Mouse (Mus musculus): ENCODE data around the gene Otud7b.

DNA sequence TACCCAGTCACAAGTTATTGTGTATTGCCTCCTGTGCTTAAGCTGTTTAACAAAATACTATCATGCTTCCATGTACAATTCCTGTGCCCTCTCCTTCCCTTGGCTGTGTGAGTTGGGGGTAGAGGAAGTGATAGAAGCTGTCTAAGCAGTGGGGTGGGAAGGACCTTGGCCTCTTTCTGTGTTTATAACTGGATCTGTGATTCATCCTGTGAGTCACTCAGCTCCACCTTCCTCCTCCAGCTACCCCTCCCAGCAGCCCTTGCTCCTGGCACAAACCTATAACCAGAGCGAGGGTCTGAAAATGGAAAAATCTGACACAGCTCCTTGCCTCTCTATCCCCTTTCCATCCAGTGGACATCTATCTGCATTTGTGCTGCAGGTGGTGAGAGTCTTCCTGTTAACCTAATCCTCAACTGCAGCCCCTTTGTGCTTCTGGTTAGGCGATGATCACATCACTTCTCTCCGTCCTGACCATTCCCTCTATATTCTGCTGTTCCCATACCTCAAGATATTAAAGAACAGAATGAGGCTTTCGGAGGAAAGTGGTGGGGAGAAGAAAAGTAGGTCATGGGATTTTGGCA is 56.0 kb downstream of the Otud7b start:
- no peak for TF ChIP-seq CTCF (IDR thresholded peaks at IDR 0.05; ENCODE audit: extremely low read depth, insufficient read depth, low read length)
- TF ChIP-seq POLR2A (IDR thresholded peaks at IDR 0.05; ENCODE audit: extremely low read depth, insufficient read depth, low read length) = no peak
